Mouse (Mus musculus): Measurements from ENCODE around the gene 1700016C15Rik. TPM values are rescaled to one million over a fixed set of nuclear protein-coding genes. Genes with fewer than 3 reads are reported as not detected.
A peak's percentile ranks its signal among the peaks of the same experiment; 100 is the strongest.

Gene 1700016C15Rik
- total RNA-seq, 1 experiment from 2014 or later = not detected

DNA sequence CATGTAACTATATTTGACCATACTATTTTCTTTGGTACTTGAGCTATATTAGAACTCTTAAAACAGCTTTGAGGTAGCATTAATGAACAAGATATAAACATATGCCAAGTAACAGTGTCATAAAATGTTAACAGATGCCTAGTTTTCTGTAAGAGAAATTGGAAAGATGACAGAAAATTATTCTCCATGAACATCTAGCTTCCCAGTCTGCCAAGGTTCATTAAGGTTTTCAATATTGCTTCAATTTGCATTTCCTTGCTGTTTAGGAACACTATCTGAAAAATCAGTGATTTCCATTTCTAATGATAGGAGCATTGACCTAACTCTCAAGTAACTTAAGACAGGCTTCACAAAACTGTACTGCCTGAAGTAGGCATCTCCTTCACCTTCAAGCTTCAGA, 39.3 kb downstream of the 1700016C15Rik start:
- no peak for ATAC-seq (replicated peaks; ENCODE audit: insufficient number of reproducible peaks, low FRiP score, low TSS enrichment, poor library complexity, severe bottlenecking)

DNA sequence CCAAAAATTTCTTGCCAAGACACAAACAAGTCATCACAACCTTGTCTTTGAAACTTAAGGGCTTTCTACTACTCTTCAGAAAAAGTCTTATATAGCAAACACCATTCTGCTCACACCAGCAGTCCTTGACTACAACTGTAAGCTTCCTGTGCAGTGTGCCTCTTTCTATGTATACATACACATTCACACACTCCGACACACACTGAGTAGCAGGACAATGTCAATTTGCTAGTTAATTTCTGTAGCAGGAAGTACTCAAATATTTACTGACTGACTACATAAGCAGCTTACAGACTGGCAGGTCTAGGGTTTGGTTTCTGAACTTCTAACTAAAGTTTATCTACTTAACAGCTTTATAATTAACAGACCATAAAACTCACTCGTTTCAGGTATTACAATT, 47.8 kb downstream of the 1700016C15Rik start:
- no peak for ATAC-seq (replicated peaks; ENCODE audit: insufficient number of reproducible peaks, low FRiP score, low TSS enrichment, poor library complexity, severe bottlenecking)

DNA sequence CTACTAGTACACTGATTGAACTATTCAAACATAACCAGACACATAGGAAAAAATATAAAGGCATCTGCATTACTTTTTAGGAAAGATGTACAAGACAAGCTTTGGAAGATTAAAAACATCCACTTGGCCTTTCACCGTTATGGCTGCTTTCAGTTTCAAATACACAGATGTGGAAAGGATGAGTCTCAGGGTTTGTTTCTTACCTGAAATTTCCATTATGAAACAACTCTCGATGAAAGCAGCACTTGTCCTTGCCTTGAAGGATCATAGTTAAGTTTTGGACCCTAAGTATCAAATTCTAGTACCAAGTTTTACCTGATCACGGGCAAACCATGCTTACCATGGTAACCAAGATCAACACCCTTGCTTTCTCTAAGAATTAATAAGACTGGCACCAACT, 63.2 kb downstream of the 1700016C15Rik start:
- no peak for ATAC-seq (replicated peaks; ENCODE audit: insufficient number of reproducible peaks, low FRiP score, low TSS enrichment, poor library complexity, severe bottlenecking)

DNA sequence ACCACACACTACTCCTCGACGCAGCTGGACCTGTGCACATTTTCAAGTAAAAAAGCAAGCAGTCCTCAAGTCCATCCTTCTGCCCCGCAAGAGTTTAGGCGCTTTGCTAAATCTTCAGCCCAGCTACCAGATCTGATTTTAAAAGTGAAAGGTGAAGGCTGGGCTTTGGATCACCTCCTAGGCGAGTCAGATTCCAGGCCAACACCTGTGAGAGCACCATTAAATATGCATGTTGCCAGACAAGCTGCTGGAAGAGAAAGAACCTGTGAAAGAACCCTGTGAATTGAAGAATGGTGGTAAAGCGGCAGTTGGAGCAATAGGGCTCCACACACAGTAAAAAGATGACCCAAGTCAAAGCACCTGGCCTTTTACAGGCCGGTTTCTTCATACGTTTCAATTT, 65.3 kb downstream of the 1700016C15Rik start:
- no peak for ATAC-seq (replicated peaks; ENCODE audit: insufficient number of reproducible peaks, low FRiP score, low TSS enrichment, poor library complexity, severe bottlenecking)

GRCm38 (mm10) chr1:177795421-177796192, 66.0 kb downstream of the 1700016C15Rik start:
- ATAC-seq (replicated peaks; ENCODE audit: insufficient number of reproducible peaks, low FRiP score, low TSS enrichment, poor library complexity, severe bottlenecking) = peak; percentile 9; the same call in 1 of the 2 replicates

GRCm38 (mm10) chr1:177796193-177796939, 66.8 kb downstream of the 1700016C15Rik start, which contains the start of gene Adss:
Gene Adss, minus strand, starts transcription at chr1:177796511.
- ATAC-seq (replicated peaks; ENCODE audit: insufficient number of reproducible peaks, low FRiP score, low TSS enrichment, poor library complexity, severe bottlenecking) = peak; percentile 94

DNA sequence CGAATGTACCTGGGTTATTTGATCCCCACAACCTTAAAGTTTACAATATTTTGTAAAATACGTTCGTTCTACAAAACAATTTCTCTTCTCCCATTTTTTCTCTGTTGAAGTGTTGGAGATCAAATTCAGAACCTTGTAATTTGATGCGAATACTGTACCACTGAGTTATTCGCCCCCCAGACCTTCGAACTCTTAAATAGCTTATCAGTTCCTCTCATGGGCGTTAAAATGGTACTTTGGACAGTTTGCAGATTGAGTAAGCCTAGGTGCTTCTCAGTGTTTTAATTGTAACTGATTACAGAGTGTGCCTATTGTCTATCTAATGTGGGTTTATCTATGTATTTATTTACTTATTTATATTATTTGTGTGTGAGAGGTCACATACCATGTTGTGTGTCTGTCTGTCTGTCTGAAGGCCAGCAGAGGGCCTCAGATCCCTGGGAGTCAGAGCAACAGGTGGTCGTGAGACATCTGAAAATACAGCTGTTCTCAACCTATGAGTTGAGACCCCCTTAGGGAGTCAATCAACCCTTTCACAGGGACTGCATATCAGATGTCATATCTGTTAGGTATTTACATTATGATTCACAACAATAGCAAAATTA, 67.6 kb downstream of the 1700016C15Rik start:
- ATAC-seq (replicated peaks; ENCODE audit: insufficient number of reproducible peaks, low FRiP score, low TSS enrichment, poor library complexity, severe bottlenecking) = no peak

Other genes with a start within 250 kb of the 1700016C15Rik start
- gene Adss, start 66.7 kb downstream of the 1700016C15Rik start, total RNA-seq (2017) = 133 to 209 TPM (median 170 TPM) in 3 replicates